Mouse (Mus musculus): ENCODE results near the gene Bach2.

Bach2 gene

GRCm38 (mm10) chr4:32334131-32334530, 95.5 kb downstream of the Bach2 start:
- DNase-seq, result no peak

- DNase-seq, result no peak
Measured at GRCm38 (mm10) chr4:32334765-32335164, 96.2 kb downstream of the Bach2 start.

GRCm38 (mm10) chr4:32335659-32336058, 97.1 kb downstream of the Bach2 start:
- no peak for DNase-seq

GRCm38 (mm10) chr4:32336642-32337041, 98.0 kb downstream of the Bach2 start:
- DNase-seq, result no peak

GRCm38 (mm10) chr4:32337638-32338037, 99.0 kb downstream of the Bach2 start:
- DNase-seq, result no peak

- no peak for DNase-seq
Measured at GRCm38 (mm10) chr4:32338451-32338850, 99.8 kb downstream of the Bach2 start.

- no peak for DNase-seq
Measured at GRCm38 (mm10) chr4:32340844-32341243, 102.2 kb downstream of the Bach2 start.

GRCm38 (mm10) chr4:32342269-32342668, 103.7 kb downstream of the Bach2 start:
- peak in 1 of 2 experiments; percentile 27 for DNase-seq

GRCm38 (mm10) chr4:32343256-32344165, 104.9 kb downstream of the Bach2 start:
- DNase-seq, result no peak

GRCm38 (mm10) chr4:32344276-32344675, 105.7 kb downstream of the Bach2 start:
- DNase-seq, result no peak

- DNase-seq, result no peak
Measured at GRCm38 (mm10) chr4:32347202-32347601, 108.6 kb downstream of the Bach2 start.

- no peak for DNase-seq
Measured at GRCm38 (mm10) chr4:32347711-32348110, 109.1 kb downstream of the Bach2 start.

- DNase-seq, result no peak
Measured at GRCm38 (mm10) chr4:32349361-32349760, 110.8 kb downstream of the Bach2 start.

GRCm38 (mm10) chr4:32351236-32351635, 112.6 kb downstream of the Bach2 start:
- DNase-seq, result no peak

GRCm38 (mm10) chr4:32351661-32352246, 113.2 kb downstream of the Bach2 start:
- DNase-seq, result no peak

- no peak for DNase-seq
Measured at GRCm38 (mm10) chr4:32352442-32352841, 113.8 kb downstream of the Bach2 start.

- no peak for DNase-seq
Measured at GRCm38 (mm10) chr4:32352842-32353241, 114.2 kb downstream of the Bach2 start.

- no peak for DNase-seq
Measured at GRCm38 (mm10) chr4:32355935-32356617, 117.5 kb downstream of the Bach2 start.

GRCm38 (mm10) chr4:32357996-32358600, 119.5 kb downstream of the Bach2 start:
- DNase-seq, result no peak

- DNase-seq, result no peak
Measured at GRCm38 (mm10) chr4:32358602-32359464, 120.2 kb downstream of the Bach2 start.

GRCm38 (mm10) chr4:32359634-32360033, 121.0 kb downstream of the Bach2 start:
- no peak for DNase-seq

- DNase-seq, result no peak
Measured at GRCm38 (mm10) chr4:32360496-32360895, 121.9 kb downstream of the Bach2 start.

All from cerebellum, adult 18-20 months (tissue).